Mouse (Mus musculus) G1E (cell line): ENCODE data around the gene Cmc1.
"Not testable (repeated sequence)": the region's sequence is repeated elsewhere in the genome, so short reads cannot be mapped to it uniquely, and the experiment has no call there.

Experiments used
- CTCF ChIP-seq: IDR thresholded peaks from 2 replicates; pipeline ENCODE4 v1.5.1; 2012; ENCODE audit warnings: low read depth, low read length, inconsistent platforms, mixed read lengths
- GATA1 ChIP-seq: IDR thresholded peaks from 2 replicates; pipeline ENCODE4 v1.6.1; 2012; ENCODE audit warnings: borderline replicate concordance, low read length, inconsistent platforms, mixed read lengths

DNA sequence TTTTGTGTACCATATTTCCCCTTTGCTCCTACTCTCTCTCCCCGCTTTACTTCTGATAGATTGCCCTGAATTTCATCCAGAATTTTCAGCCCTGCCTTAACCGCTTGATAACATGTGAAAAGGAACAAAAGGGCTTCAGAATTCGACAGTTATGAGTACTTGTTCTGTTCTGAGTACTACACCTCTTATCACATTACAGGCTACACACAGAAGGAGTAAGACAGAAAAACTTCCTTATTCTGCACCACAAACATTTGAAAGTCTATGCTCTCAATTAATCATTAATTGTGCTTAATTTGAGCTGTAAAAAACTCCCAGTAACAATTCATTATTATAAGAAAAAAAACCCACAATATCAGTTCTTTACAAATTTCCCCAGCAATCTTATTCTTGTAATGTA, 9.6 kb downstream of the Cmc1 start:
- TF ChIP-seq CTCF, GATA1: not testable (repeated sequence)
